Mouse (Mus musculus): ENCODE data around the gene Ypel3.

GRCm38 (mm10) chr7:126749582-126750343 is 27.0 kb upstream of the Ypel3 start:
- no peak for TF ChIP-seq CTCF (IDR thresholded peaks at IDR 0.05; ENCODE audit: extremely low read depth, insufficient read depth, low read length)
- no peak for TF ChIP-seq POLR2A (IDR thresholded peaks at IDR 0.05; ENCODE audit: extremely low read depth, insufficient read depth, low read length)
